Mouse (Mus musculus) C2C12 (cell line): ENCODE measurements around the gene Stpg4.

Experiments used
- CTCF ChIP-seq: IDR thresholded peaks from one replicate; pipeline ENCODE4 v1.5.1; 2011; ENCODE audit not compliant: control insufficient read depth, insufficient read depth, insufficient read length
- MAX ChIP-seq: IDR thresholded peaks from one replicate; pipeline ENCODE4 v1.6.1; 2011; ENCODE audit warnings: mild to moderate bottlenecking, control low read depth
- MYOG ChIP-seq: IDR thresholded peaks from one replicate; pipeline ENCODE4 v1.6.1; 2011; ENCODE audit not compliant: control insufficient read depth, insufficient read length; ENCODE audit errors: extremely low read depth
- USF1 ChIP-seq: IDR thresholded peaks from one replicate; pipeline ENCODE4 v1.6.1; 2011; ENCODE audit warnings: low read depth, mild to moderate bottlenecking, control low read depth, moderate library complexity

GRCm38 (mm10) chr17:87403462-87403861 is 24.1 kb downstream of the Stpg4 start:
- TF ChIP-seq CTCF (no peak), MYOG (no peak), USF1 (no peak), MAX (no peak)
